35 mouse cellular contexts compared by ENCODE assay signal in the genomic region with DNA sequence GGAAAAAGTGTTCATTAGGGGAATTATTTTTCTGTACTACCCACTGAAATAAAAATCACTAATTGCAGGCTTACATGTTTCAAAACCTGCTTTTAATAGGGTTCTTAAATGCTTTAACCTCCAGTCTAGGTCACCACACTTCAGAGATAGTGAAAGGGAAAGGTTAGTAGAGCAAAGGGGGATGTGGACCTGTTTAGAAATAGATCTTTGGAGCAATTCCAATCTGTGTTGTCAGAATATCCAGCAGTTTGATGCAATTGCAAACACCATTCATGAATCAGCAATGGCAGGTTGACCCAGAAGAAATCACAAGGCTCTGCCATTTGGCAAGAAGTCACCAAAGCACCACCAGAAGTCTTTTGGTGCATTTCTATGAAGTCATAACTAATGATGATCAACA.
"Had no signal": no experiment of that assay in that cellular context is flagged by ENCODE, and none has a peak within 500 bp of the region (broad histone marks: within the 10 kb centered on the region; RNA-seq: fewer than 3 reads in every experiment).

No protein-coding gene starts in this region.

- H3K27me3 ChIP-seq: heart, embryonic 12.5 days; heart, embryonic 13.5 days; heart, embryonic 15.5 days; hindbrain, embryonic 12.5 days; hindbrain, embryonic 13.5 days; hindbrain, embryonic 15.5 days; intestine, embryonic 15.5 days; kidney, embryonic 15.5 days had no signal

- H3K9ac ChIP-seq: heart, embryonic 12.5 days; heart, embryonic 13.5 days; heart, embryonic 15.5 days; hindbrain, embryonic 12.5 days; hindbrain, embryonic 13.5 days; hindbrain, embryonic 14.5 days; hindbrain, embryonic 15.5 days; intestine, embryonic 15.5 days; kidney, embryonic 15.5 days had no signal

- H3K36me3 ChIP-seq: heart, embryonic 10.5 days; heart, embryonic 12.5 days; heart, embryonic 13.5 days; heart, embryonic 15.5 days; hindbrain, embryonic 10.5 days; hindbrain, embryonic 12.5 days; hindbrain, embryonic 13.5 days; hindbrain, embryonic 15.5 days; intestine, embryonic 15.5 days; kidney, embryonic 15.5 days had no signal

- H3K4me2 ChIP-seq: heart, embryonic 11.5 days; heart, embryonic 12.5 days; heart, embryonic 13.5 days; heart, embryonic 15.5 days; hindbrain, embryonic 12.5 days; hindbrain, embryonic 13.5 days; hindbrain, embryonic 14.5 days; hindbrain, embryonic 15.5 days; intestine, embryonic 15.5 days; kidney, embryonic 15.5 days had no signal

- H3K4me1 ChIP-seq: heart, embryonic 10.5 days; heart, embryonic 12.5 days; heart, embryonic 13.5 days; heart, embryonic 15.5 days; hindbrain, embryonic 10.5 days; hindbrain, embryonic 12.5 days; hindbrain, embryonic 13.5 days; hindbrain, embryonic 15.5 days; intestine, embryonic 15.5 days; kidney, embryonic 15.5 days had no signal

- H3K4me3 ChIP-seq: heart, embryonic 10.5 days; heart, embryonic 12.5 days; heart, embryonic 13.5 days; heart, embryonic 15.5 days; hindbrain, embryonic 10.5 days; hindbrain, embryonic 12.5 days; hindbrain, embryonic 13.5 days; hindbrain, embryonic 15.5 days; intestine, embryonic 15.5 days; kidney, embryonic 15.5 days; layer of hippocampus, adult 2 months had no signal

- ATAC-seq: hindbrain, embryonic 16.5 days; hindbrain, postnatal 0 days; inflammation-experienced regulatory T-cells, adult 6 months; intestine, embryonic 15.5 days; intestine, embryonic 16.5 days; intestine, postnatal 0 days had no signal

- DNase-seq: heart, postnatal 10 days; heart, postnatal 14 days; heart, postnatal 36 days; heart, postnatal 4 days; kidney, adult 11 months; kidney, adult 18-20 months; kidney, adult 2 months; kidney, adult 8-10 months; kidney, adult 9 months; kidney, postnatal 10 days; kidney, postnatal 14 days; kidney, postnatal 25 days; kidney, postnatal 36 days; kidney, postnatal 4 days; layer of hippocampus, adult 9-11 months; layer of hippocampus, postnatal 36 days had no signal

- H3K9me3 ChIP-seq: heart, embryonic 10.5 days; heart, embryonic 12.5 days; heart, embryonic 13.5 days; heart, embryonic 15.5 days; hindbrain, embryonic 10.5 days; hindbrain, embryonic 12.5 days; hindbrain, embryonic 13.5 days; hindbrain, embryonic 15.5 days; intestine, embryonic 15.5 days; kidney, embryonic 15.5 days had no signal

- H3K27ac ChIP-seq: heart, embryonic 10.5 days; heart, embryonic 13.5 days; heart, embryonic 15.5 days; hindbrain, embryonic 10.5 days; hindbrain, embryonic 12.5 days; hindbrain, embryonic 13.5 days; hindbrain, embryonic 14.5 days; hindbrain, embryonic 15.5 days; hindbrain, postnatal 0 days; intestine, embryonic 15.5 days; kidney, embryonic 15.5 days; kidney, postnatal 0 days; layer of hippocampus, adult 2 months had no signal
